Mouse (Mus musculus): ENCODE data around the gene Nol12.

Gene Nol12

DNA sequence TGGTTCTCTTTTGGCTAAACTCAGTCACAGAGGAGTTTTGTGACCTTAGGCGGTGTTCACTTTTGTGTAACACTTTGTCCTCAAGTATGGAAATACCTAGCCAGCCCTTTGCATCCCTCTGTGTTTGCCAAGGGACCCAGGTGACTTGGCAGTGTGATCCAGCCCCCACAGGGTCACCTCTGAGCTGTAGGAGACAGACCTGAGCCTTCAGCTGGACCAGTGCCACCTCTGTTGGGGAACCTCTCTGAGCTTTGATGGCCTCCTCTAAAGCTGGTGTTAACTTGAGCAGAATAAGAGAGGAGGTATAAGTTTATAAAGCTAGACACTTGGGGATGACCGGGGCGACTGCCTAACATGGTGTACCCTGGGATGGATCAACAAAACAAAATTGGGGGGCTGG is 14.2 kb downstream of the Nol12 start:
- no peak for DNase-seq (ENCODE audit: low spot score)

DNA sequence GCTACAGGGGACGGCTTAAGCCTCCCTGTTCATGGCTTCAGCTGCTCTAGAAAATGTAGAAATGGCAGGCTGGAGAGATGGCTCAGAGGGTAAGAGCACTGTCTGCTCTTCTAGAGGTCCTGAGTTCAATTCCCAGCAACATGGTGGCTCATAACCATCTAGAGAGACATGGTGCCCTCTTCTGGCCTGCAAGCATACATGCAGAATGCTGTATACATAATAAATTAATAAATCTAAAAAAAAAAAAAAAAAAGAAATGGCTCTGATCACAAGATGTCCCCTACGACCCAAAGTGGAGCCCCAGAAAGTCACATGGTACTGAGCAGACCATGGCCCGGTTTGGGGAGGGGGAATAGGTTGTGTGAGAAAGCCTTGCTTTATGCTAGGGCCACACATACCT is 20.9 kb downstream of the Nol12 start:
- DNase-seq (ENCODE audit: low spot score) = no peak

DNA sequence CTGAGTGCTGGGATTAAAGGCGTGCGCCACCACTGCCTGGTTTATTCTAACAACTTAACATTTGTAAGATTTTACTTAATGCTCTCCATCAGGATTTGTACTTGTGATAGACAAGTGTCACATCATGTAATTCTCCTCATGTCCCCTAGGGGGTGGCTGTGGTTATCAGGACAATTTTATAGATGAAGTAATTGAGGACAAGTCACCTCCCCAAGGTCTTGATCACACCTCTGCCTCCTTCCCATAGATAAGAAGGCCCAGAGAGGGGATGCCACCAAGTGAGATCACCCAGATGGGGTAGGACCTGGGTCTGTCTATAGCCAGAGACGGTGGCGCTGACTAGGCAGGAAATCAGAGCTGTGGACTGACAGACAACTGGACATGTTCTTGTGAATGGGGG is 21.6 kb downstream of the Nol12 start:
- DNase-seq (ENCODE audit: low spot score) = no peak

DNA sequence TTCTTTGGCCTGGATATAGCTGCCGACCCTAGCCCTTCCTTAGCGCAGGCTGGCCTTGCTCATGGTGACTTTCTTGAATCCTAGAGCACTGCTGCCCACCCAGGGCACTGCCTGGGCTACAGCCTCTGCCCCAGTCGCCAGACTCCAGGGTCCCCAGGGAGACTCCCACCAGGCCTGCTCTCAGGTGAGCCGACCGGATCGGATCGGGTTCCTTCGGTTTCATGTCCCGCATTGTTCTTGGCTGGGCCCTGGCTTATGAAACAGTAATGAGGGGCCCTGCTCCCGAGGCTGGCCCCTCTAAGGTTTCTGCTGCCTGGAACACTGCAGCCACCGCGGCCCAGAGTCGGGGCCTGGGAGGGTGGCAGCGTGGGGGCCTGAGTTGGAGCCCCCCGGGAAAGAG is 22.3 kb downstream of the Nol12 start:
- no peak for DNase-seq (ENCODE audit: low spot score)

DNA sequence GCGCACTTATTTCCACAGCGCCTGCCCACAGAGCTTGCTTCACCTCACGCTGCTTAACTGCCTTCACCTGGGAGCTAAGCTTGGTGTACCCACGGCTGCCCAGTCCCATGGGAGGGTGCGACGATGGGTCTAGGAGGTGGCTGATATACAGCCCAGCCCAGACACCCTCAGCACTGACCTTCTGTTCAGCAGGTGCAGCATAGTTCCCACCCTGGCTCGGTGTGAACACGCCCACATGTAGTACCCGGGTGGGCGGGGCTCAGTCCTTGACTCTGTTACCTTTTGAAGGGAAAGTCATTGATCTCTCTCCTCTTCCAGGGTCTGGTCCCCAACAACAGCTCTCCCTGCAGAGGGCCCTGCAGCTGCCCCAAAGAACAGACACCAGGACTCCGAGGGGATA is 24.8 kb downstream of the Nol12 start:
- DNase-seq (ENCODE audit: low spot score) = no peak

DNA sequence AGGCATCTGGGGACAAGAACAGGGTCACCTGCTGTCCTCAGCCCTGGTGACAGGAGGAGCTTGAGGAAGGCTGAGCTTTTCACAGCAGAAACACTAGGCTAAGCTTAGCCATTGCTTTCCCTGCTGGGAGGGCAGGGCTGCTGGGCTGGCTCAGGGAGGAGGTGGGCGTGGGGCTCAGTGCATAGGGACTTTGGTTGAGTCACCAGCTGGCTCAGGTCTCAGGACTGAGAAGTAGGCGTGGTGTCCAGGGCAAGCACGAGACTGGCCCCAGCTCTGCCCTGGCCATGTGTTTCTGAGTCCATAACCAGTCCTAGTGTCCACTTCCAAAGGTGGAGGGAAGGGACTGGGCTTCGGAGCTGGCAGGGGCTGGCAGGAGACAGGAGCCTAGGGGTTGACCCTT is 25.4 kb downstream of the Nol12 start:
- no peak for DNase-seq (ENCODE audit: low spot score)

DNA sequence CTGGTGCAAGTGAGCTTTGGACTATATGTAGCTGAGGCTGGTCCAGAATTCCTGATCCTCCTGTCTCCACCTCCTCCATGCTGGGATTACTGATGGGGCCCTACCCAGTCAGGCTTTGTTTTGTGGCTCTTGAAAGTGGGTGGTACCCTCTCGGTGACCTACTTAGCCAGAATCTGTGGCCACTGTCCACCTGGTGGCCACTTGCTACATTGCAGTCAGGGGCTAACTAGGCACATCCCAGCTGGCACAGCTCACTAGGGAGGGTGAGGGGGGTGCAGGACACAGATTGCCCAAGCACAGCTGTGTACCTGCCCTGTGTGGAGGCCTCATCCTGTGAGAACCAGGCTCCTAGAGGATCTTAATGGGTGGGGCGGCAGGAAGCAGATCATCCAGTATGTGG is 28.2 kb downstream of the Nol12 start:
- DNase-seq (ENCODE audit: low spot score) = no peak

DNA sequence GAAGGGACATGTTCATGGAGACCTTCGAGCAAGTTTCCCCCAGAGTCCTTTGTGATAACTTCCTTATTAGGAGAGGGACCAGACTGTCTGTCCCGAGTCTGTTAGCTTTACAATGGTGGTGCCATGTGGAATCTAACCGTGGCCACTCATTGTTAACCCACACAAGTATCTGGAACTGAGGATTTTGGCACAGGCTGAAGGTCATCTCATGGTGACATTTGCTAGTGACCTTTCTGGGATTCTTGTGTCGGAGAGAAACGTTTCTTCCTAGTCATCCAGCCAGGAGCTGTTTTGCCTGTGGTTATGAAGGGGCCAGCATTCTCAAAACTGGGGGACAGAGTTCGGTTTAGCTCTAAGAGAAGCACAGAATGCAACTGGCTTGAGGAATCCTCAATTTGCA is 36.9 kb downstream of the Nol12 start:
- DNase-seq (ENCODE audit: low spot score) = no peak

DNA sequence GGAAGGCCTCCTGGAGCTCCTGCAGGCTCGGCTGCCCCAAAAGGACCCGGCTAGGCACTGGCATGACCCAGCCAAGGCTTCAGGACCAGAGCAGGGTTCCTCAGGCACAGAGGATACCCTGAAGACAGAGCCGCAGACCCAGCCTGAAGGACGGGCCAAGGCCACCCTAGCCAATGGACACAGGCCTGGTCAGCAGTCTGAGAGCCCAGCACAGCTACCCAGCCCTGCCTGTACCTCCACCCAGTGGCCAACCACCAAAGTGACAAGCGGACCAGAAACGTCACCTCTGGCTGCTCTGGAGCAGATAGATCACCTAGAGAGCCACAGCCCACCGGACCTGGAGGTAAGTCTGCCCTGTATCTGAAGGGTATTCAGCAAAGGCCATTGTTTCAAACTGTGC is 39.2 kb downstream of the Nol12 start:
- no peak for DNase-seq (ENCODE audit: low spot score)

DNA sequence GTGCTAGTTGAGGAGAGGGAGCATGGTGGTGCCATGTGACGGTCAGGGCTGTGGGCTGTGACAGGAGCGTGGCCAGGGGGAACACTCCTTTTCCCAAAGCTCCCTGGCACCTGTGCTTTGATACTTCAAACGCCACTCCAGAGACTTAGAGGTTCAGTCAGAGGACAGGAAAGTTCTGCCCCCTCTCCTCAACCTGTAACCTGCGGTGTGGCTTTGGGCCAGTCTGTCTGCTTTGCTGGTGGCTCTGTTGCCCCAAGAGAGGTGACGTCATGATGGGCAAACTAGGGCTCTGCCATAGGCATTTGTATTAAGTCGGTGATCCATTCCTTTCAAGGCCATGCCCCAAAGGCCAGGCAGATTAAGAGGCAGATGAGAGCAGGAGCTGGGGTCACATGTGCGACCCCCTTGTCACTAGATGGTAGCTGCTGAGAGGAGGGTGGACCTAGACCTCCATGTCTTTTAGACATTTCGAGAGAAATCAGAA is 43.0 kb downstream of the Nol12 start:
- no peak for DNase-seq (ENCODE audit: low spot score)

DNA sequence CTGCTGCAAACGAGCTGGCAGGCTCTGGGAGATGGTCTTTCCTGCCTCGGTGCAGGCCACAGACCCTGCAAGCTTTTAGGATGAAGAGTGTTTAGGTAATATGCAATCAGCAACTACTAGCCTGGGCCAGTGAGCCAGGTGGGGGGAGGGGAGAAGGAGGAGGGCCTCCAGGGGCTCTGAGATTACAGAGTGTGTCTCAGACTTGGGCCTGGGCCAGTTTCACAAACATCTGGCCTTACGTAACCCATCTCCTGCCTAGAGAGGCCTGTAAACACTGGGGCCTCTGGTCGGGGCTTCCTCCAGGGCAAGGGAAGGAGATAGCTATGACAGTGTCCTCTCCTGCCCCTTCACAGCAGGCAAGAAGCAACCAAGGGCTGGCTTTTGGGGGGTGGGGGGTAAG is 44.1 kb downstream of the Nol12 start:
- no peak for DNase-seq (ENCODE audit: low spot score)

DNA sequence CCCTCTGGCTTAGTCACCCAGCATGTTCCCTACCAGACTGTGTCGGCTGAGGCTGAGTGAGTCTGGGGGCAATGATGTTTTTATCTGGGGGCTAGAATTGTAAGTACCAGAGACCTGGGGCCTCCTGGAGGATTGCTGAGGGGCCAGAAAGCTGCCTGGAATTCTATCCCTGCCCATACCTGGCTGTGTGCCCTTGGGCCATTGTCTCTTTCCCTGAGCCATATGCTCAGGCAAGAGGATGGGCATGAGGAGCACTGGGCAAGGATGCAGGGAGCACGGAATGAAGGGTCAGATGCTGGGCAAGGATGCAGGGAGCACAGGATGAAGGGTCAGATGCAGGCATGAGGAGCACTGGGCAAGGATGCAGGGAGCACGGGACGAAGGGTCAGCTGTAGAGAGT is 45.4 kb downstream of the Nol12 start:
- no peak for DNase-seq (ENCODE audit: low spot score)

DNA sequence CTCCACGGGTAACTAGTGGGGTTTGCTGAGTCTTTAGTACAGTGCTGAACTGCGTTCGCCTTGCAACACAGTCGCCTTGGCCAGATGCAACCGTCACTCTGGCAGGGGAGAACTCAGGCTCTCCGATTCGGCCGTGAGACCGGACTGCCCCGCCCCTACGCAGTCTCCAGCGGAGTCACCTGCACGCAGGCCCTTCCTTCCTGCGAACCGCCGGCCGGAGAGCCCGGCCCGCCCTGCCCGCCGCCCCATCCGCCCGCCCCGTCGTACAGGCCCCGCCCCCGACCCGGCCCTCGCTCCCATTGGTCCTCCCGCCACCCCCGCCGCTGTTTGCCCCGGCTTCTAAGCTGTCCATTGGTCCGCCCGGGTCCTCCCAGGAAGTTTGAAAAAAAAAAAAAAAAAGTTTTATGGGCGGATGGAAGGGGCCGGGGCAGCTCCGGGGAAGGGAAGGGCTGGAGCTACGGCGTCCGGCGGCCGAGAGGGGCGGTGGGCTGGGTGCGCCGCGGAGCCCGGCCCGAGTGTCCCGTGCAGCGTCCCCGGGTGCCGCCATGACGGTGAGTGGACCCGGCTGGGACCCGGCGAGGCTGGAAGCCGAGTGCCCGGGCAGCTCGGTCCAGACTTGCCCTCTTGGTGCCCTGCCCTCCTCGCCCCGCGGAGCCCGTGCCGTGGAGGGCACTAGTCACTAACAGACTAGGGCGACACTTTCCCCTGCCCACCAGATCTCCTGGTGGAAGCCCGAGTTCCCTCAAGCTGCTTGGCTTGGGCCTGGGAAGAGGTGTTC is 48.1 kb downstream of the Nol12 start:
- no peak for DNase-seq (ENCODE audit: low spot score)

DNA sequence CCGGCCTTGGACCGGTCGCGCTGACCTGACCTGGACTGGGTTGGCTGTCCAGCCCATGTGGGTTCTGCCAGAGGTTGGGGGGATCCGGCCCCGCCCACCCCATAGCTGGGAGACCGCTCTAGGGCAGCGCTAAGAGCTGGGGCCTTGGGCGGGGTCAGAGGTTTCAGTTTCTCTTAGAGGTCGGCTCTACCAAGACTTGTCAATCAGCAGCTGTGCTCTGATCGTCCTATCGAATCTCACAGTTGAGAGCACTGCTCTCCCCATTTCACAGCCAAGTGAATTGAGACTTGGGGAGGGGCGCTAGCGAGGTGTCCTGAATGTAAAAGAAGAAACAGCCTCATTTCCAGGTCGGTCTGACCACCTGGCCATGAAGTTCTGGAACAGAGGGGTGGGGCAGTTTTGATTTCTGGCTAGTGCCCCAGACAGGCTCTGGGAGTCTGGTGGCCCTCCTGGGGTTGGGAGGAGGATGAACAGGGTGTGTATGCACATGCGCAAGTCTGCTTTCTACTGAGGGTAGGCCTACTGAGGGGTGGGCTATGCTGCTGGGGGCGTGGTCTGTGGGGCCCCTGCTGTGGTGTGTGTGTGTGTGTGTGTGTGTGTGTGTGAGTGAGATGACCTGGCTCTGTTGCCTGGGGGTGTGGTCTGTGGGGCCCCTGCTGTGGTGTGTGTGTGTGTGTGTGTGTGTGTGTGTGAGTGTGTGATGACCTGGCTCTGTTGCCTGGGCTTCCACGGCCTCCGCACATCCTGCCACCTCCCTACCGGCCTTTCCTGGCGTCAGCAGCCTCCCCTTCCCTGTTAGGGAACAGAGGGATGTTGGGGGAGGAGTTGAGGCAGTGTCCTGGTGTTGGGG is 48.9 kb downstream of the Nol12 start:
- no peak for DNase-seq (ENCODE audit: low spot score)

DNA sequence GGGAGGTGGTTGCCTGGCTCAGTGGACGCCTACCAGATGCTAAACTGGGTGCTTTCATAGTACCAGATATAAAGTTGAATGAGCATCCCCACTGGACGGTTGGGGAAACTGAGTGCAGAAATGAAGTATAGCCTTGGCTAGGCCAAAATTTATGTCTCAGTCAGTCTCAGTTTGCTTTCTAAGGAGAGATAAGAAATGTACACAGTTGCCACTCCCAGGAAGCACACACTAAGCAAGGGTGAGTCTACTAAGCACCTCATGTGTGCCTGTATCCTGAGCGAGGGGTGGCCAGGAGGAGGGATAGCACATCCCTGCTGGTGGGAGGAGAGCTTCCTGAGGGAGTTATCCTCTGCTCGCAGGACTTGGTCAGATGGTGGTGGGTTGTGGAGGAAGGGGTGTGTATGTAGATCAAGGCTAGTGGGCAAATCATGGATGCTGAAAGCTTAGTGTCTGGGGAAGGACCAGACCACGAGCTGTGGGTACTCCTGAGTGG is 49.6 kb downstream of the Nol12 start:
- DNase-seq (ENCODE audit: low spot score) = no peak

DNA sequence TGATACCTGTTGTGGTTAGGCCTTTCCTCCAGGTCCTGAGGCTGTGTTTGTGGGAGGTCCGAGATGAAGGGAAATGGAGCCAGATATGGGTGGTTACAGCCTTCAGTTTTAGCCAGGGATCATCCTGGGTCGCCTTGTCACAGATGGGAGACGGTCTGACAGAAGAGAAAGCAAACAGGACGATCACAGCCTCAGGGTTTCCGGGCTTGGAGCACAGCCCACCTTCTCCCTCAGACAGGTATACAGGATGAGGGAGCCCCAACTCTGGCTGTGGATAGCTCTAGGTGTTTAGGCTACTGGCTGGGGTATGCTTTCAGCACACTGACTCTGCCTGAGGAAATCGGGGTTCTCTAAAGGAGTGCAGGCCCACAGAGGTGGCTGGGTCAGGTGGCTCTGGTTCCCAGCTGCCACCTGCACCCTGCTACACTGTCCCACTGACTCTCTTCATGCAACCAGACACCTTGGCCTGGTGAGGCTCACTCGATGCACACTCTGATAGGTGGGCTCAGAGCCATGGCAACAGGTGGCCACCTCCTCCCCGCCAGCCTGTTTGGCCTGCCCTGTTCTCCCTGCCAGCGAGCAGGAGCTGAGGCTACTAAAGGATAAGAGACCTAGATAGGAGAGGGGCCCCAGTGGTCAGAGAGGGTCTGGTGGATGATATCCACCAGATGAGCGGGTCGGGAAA is 51.9 kb downstream of the Nol12 start:
- DNase-seq (ENCODE audit: low spot score) = no peak

DNA sequence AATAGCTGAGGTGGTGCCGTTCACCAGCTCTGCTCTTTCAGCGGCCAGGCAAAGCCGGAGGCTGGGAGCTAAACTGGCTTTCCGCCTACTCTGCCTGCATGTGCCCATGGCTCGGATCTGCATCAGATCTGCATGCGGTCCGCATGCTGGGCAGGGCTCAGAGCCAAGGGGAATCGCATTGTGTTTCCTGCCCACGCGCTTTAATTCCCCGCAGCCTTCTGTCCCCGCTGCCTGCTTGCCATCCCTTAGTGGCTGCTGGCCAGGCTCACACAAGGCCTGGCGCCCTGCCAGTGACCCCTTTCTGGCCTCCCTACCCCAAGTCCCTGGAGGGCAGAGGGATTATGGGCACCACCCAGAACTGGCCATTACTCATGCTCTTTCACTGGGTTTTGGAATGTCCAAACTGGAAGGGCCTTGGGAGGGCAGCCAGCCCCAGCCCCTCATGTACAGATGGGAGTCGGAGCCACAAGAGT is 53.8 kb downstream of the Nol12 start:
- peak; percentile 73 for DNase-seq (ENCODE audit: low spot score)

DNA sequence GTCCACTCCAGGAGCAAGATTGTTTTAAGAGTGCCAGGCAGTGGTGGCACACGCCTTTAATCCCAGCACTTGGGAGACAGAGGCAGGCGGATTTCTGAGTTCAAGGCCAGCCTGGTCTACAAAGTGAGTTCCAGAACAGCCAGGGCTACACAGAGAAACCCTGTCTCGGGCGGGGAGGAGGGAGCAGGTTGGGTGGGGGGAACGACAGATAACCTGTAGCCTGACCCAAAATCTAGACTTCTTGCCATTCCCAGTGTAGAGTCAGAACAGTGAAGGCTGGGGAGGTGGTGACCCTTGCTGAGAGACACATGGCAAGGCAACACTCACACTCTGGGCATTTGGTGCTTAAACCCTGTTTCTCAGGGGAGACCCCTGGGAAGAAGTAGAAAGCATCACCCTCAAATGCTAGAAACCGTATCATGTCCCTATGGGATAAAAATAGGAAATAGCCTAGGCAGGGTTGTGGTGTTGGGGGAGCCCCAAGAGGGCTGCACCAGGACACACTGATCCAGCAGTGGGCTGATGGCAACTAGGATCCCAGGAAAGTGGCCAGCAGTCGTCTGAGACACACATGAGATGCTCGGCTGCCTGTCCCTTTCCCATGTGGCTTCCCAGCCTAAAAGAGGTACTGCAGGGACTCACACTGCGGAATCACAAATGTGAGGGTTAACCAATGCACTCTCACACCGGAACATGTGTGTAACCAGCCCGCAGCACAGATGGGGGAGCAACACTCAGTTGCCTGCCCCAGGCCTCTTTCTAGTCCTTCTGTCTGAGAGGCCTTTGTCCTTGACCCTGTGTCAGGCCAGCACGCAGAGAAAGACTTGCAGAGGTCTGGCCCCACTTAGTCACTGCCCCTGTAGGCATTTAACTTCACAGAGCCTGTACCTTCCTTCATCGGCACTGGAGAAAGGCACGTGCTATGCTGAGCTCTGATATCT is 54.7 kb downstream of the Nol12 start:
- DNase-seq (ENCODE audit: low spot score) = no peak

DNA sequence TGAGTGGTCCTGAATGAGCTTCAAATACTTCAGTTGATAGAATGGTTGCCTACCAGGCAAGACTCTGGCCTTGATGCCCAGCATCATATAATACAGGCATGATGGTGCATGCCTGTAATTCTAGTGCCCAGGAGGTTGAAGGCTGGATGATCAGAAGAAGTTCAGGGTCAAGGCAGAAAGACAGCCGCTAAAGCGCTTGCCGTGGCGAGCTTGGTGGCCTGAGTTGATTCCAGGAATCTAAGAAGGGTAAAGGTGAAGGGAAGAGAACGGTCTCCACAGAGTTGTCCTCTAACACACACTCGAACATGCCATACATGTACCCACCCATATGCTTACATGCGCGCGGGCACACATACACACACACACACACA is 55.3 kb downstream of the Nol12 start:
- DNase-seq (ENCODE audit: low spot score) = no peak

DNA sequence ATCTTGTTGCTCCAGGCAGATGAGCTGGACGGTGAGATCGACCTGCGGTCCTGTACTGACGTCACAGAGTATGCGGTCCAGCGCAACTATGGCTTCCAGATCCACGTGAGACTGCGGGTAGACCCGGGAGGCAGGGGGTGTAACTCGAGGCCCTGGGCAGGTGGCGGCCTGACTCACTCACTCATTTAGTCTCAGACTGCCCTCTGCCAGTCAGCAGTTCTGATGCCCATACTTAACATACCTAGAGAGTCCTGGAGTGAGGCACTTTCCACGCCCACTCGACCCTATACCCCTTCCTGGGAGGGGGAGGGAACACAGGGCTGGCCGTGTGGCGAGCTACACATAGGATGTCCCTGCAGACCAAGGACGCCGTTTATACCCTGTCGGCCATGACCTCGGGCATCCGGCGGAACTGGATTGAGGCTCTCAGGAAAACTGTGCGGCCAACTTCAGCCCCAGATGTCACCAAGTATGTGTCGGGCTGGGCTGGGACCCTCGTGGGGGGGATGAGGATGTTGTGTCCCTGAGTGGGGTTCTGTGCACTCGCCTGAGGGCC is 56.3 kb downstream of the Nol12 start:
- DNase-seq (ENCODE audit: low spot score) = no peak

DNA sequence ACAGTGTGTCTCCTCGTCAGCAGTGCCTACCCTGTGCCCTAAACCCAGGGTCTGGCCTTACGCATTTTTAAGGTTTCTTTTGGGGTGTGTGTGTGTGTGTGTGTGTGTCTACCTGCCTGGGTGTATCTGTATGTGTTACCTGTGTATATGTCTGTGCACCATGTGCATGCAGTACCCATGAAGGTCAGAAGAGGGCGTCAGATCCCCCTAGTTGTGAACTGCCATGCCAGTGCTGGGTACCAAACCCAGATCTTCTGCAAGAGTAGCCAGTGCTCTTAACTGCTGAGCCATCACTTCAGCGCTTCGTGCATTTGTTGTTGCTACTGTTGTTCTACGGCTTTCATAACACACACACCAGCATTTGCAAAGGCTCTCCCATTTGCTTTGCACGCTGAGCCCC is 57.5 kb downstream of the Nol12 start:
- DNase-seq (ENCODE audit: low spot score) = no peak

Measured in layer of hippocampus, adult 9-10 months (tissue).